Mouse (Mus musculus): ENCODE measurements around the gene Nlgn1. TPM values are rescaled to one million over a fixed set of nuclear protein-coding genes. Genes with fewer than 3 reads are reported as not detected.
A peak's percentile ranks its signal among the peaks of the same experiment; 100 is the strongest.

Nlgn1 gene
- total RNA-seq, 1 experiment from 2014 or later = not detected

DNA sequence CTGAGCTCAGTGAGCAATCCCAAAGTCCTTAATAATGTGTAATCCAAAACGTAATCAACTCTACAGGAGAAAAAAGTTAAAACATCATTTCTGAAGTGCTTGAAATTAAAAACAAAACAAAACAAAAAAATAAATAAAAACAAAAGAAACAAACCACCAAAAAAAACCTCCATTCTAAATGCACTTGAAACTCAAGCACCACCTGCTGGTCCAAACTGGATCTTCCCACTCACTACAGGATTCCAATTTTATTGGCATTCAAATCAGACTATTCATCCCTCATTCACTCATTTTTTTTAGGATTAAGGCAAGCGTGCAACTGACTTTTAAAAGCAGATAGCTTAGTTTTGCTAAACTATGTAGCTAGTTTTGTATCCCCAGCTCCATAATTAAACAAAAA is 329.9 kb downstream of the Nlgn1 start:
- ATAC-seq (replicated peaks in 1 of 2; ENCODE audit: insufficient read depth in 1 of 2, low FRiP score in 2 of 2, low TSS enrichment in 1 of 2, low read depth in 1 of 2, poor library complexity in 2 of 2, severe bottlenecking in 2 of 2) = no peak

GRCm38 (mm10) chr3:25967546-25967945 is 364.7 kb downstream of the Nlgn1 start:
- ATAC-seq (replicated peaks in 1 of 2; ENCODE audit: insufficient read depth in 1 of 2, low FRiP score in 2 of 2, low TSS enrichment in 1 of 2, low read depth in 1 of 2, poor library complexity in 2 of 2, severe bottlenecking in 2 of 2) = no peak

DNA sequence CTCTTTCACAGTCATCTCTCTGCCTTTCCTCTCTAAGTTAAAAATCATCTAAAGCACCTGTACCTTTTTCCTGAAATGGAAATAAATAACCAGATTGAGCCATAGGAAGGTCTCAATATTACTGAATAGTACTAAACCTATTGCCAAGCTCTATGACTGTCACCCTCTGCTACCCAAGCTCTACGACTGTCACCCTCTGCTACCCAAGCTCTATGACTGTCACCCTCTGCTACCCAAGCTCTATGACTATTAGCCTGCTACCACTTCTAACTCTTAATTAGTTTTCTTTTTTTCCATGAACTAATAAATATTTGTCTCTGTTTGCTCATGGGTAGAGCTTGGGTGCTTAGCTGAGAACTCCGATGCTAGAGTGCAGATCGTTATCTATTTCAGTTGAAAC is 368.0 kb downstream of the Nlgn1 start:
- no peak for ATAC-seq (replicated peaks in 1 of 2; ENCODE audit: insufficient read depth in 1 of 2, low FRiP score in 2 of 2, low TSS enrichment in 1 of 2, low read depth in 1 of 2, poor library complexity in 2 of 2, severe bottlenecking in 2 of 2)

- ATAC-seq (replicated peaks in 1 of 2; ENCODE audit: insufficient read depth in 1 of 2, low FRiP score in 2 of 2, low TSS enrichment in 1 of 2, low read depth in 1 of 2, poor library complexity in 2 of 2, severe bottlenecking in 2 of 2) = no peak
Measured at GRCm38 (mm10) chr3:25963568-25963967, 368.7 kb downstream of the Nlgn1 start.

DNA sequence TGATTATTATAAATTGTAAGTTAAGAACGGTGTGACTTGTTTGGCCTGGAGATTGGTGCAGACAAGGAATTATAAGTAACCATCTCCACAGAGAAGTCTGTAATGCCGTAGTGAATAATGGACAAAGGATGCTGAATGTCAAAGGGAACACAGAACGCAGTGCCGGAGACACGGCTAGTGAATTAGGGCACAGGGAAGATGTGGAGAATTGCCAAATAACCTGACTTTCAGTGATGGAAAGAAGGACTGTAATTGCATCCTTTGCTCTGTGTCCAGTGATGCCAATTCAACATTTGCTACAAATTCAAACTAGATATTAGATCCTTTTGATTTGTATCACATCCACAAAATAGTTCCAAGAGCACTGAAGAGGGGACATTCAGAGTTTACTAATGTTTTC is 415.7 kb downstream of the Nlgn1 start:
- ATAC-seq (replicated peaks in 1 of 2; ENCODE audit: insufficient read depth in 1 of 2, low FRiP score in 2 of 2, low TSS enrichment in 1 of 2, low read depth in 1 of 2, poor library complexity in 2 of 2, severe bottlenecking in 2 of 2) = no peak

GRCm38 (mm10) chr3:25914365-25915065 is 417.7 kb downstream of the Nlgn1 start:
- no peak for ATAC-seq (replicated peaks in 1 of 2; ENCODE audit: insufficient read depth in 1 of 2, low FRiP score in 2 of 2, low TSS enrichment in 1 of 2, low read depth in 1 of 2, poor library complexity in 2 of 2, severe bottlenecking in 2 of 2)

DNA sequence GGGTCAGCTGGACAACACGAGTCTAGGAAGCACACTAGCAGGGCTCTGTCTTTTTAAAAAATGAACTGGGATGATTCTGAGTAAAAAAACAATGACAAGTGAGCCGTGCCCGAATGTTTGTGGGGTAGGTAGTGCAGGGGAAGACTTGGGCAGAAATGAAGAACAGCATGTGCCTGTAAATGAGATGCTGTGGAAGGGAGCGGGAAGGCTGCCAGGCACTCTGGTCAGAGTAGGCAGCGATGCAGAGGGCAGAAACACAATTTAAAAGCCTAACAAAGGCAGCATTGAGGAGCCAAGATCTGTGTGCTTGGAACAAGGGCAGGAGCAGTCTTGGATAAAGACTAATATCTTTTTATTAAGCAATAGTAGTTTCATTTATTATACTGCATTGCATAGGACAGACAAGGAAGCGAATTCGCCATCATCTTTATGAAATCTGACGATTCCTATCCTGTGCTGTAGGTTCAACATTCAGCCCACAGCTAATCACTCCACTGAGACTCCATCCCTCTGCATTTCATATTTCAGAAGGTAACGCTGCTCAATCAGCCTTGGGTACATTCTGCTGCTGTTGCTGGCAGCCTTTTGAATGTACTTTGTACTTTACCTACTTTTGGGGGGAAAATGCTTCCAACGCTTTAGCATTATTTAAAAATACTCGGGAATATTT is 429.0 kb downstream of the Nlgn1 start:
- no peak for ATAC-seq (replicated peaks in 1 of 2; ENCODE audit: insufficient read depth in 1 of 2, low FRiP score in 2 of 2, low TSS enrichment in 1 of 2, low read depth in 1 of 2, poor library complexity in 2 of 2, severe bottlenecking in 2 of 2)

DNA sequence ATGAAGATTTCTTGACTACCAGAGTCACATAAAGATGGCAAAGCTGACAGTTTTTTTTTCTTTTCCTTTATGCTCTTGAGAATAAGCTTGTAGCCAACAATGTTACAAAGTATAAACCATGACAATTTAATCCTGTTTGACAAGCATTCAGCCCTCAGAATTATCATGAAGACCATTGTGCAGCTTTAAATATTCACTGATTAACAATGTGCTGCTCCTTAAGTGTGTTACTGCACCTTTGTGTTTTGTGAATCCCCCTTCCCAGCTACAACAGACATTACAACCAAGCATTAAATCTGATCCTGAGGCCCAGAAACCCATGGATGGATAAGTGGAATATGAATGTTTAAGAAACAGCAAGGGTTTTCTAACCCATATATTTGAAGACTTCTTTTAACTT is 434.8 kb downstream of the Nlgn1 start:
- no peak for ATAC-seq (replicated peaks in 1 of 2; ENCODE audit: insufficient read depth in 1 of 2, low FRiP score in 2 of 2, low TSS enrichment in 1 of 2, low read depth in 1 of 2, poor library complexity in 2 of 2, severe bottlenecking in 2 of 2)

GRCm38 (mm10) chr3:25884797-25885196 is 447.5 kb downstream of the Nlgn1 start:
- no peak for ATAC-seq (replicated peaks in 1 of 2; ENCODE audit: insufficient read depth in 1 of 2, low FRiP score in 2 of 2, low TSS enrichment in 1 of 2, low read depth in 1 of 2, poor library complexity in 2 of 2, severe bottlenecking in 2 of 2)

DNA sequence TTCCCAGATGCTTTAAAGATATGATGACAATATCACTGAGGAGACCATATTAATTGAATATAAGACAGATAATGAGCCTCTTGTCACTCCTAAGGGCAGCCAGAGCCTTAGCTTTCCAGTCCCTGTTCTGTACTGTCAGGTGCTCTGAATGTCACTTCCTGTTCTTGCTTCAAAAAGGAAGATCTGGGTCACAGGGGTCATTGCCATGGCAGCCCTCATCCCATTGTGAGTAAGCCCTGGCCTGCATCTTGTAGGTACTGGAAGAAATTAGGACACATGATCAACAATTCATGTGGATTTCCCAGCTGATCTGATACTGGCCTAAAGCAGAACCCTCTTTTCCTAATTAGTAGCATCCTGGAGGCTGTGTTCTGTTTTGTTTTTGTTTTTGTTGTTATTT is 463.1 kb downstream of the Nlgn1 start:
- ATAC-seq (replicated peaks in 1 of 2; ENCODE audit: insufficient read depth in 1 of 2, low FRiP score in 2 of 2, low TSS enrichment in 1 of 2, low read depth in 1 of 2, poor library complexity in 2 of 2, severe bottlenecking in 2 of 2) = no peak

GRCm38 (mm10) chr3:25858384-25858783 is 473.9 kb downstream of the Nlgn1 start:
- no peak for ATAC-seq (replicated peaks in 1 of 2; ENCODE audit: insufficient read depth in 1 of 2, low FRiP score in 2 of 2, low TSS enrichment in 1 of 2, low read depth in 1 of 2, poor library complexity in 2 of 2, severe bottlenecking in 2 of 2)

DNA sequence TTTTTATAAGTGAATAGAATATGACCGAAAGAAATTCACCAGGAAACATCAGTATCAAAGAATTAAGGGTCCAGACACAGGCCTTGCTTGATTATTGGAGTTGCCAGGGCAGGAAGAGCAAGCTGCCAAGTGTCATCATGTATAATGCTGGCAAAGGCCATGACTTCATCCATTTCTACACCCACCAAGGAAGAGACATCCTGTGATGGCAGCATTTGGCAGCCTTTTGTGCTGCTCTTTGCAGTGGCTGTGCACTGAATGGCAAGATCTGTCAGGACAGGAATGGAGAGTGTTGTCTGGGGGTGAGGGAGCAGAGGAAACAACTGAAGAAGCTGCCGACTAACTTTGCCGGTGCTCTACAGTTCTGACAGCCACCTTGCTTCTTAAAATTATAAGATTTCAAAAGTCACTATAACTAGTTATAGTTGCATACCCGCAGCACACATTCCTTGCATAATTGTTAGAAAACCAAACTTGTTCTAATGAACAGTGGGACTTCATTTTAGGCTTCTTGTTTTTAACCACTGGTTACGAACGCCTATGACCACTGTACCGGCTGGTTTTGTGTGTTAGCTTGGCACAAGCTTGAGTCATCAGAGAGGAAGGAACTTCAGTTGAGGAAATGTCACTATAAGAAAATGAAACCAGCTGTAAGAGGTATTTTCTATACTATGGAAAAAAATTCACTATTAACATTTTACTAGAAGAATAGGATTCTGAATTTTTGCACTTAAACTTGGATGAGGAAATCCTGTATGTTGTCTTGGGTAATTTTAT is 487.4 kb downstream of the Nlgn1 start:
- peak; percentile 68 to 78; a peak in 3 of 4 replicates for ATAC-seq (replicated peaks in 1 of 2; ENCODE audit: insufficient read depth in 1 of 2, low FRiP score in 2 of 2, low TSS enrichment in 1 of 2, low read depth in 1 of 2, poor library complexity in 2 of 2, severe bottlenecking in 2 of 2)

DNA sequence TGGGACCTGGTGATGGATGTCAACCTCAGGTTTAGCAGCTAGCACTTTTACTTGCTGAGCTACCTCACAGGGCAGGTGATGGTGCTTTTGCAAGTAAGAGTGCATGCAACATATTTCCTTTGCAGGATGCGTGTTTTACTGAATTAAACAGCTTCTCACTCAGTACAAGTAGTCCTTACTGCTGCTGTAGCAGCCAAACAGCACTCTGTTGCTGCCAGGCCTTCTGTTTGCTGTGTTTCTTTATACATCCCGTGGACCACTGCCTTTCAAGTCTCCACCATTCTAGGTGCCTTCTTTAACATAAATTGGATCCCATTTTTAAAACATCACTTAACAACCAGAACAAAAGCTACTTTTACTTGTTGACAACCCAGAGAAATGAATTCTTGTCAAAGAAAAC is 502.0 kb downstream of the Nlgn1 start:
- ATAC-seq (replicated peaks in 1 of 2; ENCODE audit: insufficient read depth in 1 of 2, low FRiP score in 2 of 2, low TSS enrichment in 1 of 2, low read depth in 1 of 2, poor library complexity in 2 of 2, severe bottlenecking in 2 of 2) = no peak

GRCm38 (mm10) chr3:25813368-25813767 is 518.9 kb downstream of the Nlgn1 start:
- no peak for ATAC-seq (replicated peaks in 1 of 2; ENCODE audit: insufficient read depth in 1 of 2, low FRiP score in 2 of 2, low TSS enrichment in 1 of 2, low read depth in 1 of 2, poor library complexity in 2 of 2, severe bottlenecking in 2 of 2)

DNA sequence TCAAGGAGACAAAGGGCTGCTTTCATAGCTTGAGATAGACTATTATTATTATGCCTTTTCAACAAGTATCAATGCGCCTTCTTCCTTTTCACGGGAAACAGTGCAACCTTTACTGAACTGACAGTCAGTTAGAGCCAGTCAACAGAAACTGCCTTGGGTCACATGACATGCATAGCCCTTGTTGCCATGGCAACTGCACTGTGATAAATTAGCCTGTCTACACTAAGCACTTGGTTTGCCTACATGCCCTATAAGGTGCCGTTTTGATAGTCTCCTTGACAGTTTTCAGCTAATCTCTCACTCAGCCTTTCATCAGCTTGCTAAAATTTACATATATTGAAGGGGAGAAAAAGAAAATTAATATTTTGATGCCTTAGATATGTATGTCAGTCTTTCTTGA is 524.7 kb downstream of the Nlgn1 start:
- ATAC-seq (replicated peaks in 1 of 2; ENCODE audit: insufficient read depth in 1 of 2, low FRiP score in 2 of 2, low TSS enrichment in 1 of 2, low read depth in 1 of 2, poor library complexity in 2 of 2, severe bottlenecking in 2 of 2) = 0 out of 4 replicates have a peak, but pooled peaks of 1 of the 2 experiments have one; percentile 46

GRCm38 (mm10) chr3:25781651-25782050 is 550.6 kb downstream of the Nlgn1 start:
- no peak for ATAC-seq (replicated peaks in 1 of 2; ENCODE audit: insufficient read depth in 1 of 2, low FRiP score in 2 of 2, low TSS enrichment in 1 of 2, low read depth in 1 of 2, poor library complexity in 2 of 2, severe bottlenecking in 2 of 2)

DNA sequence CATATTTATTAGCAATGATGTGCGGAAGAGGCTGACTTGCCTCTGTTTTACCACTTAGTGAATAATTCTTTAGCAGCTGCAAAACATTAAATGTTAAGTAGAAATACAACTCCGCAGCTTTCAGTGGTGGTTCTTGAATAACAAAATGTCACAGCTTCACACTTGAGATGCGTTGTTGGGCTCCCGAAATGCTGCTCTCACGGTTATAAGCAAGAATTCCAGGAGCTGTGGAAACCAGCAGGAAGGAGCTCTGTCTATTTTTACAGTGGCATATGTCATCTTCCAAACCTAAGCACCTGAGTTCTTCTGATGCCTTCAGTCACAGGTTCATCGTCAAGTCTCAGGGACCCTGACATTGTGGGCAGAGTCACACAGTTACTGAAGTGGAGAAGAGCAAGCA is 556.8 kb downstream of the Nlgn1 start:
- no peak for ATAC-seq (replicated peaks in 1 of 2; ENCODE audit: insufficient read depth in 1 of 2, low FRiP score in 2 of 2, low TSS enrichment in 1 of 2, low read depth in 1 of 2, poor library complexity in 2 of 2, severe bottlenecking in 2 of 2)

DNA sequence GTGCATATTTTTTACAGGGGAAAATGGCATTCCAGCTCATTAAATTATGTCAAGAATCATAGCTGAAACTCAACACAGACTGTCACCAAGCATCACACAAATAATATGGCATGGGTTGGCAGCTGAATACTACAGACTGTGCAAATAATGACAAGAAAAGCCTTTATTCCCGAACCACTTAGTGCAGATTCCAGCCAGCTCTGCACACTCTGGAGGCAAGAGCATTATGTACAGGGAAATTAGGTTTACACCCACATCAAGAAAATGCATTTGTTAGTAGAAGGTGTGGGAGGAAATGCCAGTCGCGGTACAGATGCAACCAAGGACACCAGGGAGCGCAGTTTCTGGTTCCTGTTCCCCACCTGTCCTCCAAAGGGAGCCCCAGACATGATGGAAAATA is 558.4 kb downstream of the Nlgn1 start:
- no peak for ATAC-seq (replicated peaks in 1 of 2; ENCODE audit: insufficient read depth in 1 of 2, low FRiP score in 2 of 2, low TSS enrichment in 1 of 2, low read depth in 1 of 2, poor library complexity in 2 of 2, severe bottlenecking in 2 of 2)
